Mouse (Mus musculus): ENCODE results near the gene Sp7.

DNA sequence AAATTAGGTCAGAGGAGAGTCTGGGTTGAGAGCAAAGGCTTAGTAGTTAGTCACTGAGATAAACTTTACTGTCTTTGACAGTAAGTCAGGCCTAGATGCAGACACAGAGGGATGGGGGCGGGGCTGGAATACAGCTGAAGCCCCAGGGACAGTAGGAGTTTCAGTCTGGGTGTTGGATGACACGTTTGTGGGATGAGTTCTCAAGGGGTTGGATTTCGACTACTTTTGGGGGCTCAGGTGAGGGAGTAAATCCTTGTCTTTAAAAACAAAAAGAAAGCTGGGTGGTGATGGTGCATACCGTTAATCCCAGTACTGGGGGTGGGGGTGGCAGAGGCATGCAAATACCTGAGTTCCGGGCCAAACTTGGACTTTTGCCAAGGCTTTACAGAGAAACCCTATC is 31.6 kb upstream of the Sp7 start:
- TF ChIP-seq CTCF (IDR thresholded peaks at IDR 0.05; ENCODE audit: low read depth) (no peak), EP300 (IDR thresholded peaks at IDR 0.05; ENCODE audit: low read depth) (no peak)
